Mouse (Mus musculus) embryonic facial prominence, embryonic 14.5 days (tissue): Measurements from ENCODE around the gene Snrk. TPM values are rescaled to one million over a fixed set of nuclear protein-coding genes. Genes with fewer than 3 reads are reported as not detected.

Experiments used
- polyA plus RNA-seq: library from polyadenylated mRNA; unstranded; fragments of >200 nt; fragmentation: Nextera tagmentation; extraction: Ambion mirVana; gene quantifications from 2 replicates; pipeline ENCODE4 v1.2.1, GENCODE M21; 2014

Gene Snrk
- polyA plus RNA-seq, 1 experiment from 2014 or later = 42.4 TPM

Other genes starting within 250 kb of the Snrk start
- gene Ackr2, start 218.9 kb upstream of the Snrk start, polyA plus RNA-seq = 0.28 and 0.89 TPM in 2 replicates
- gene Cyp8b1, start 201.0 kb upstream of the Snrk start, polyA plus RNA-seq = 0.11 TPM in 1 of 2 replicates, not detected in the other
- gene Fam198a, start 166.3 kb upstream of the Snrk start, polyA plus RNA-seq = 4.9 and 7.0 TPM in 2 replicates
- gene Pomgnt2, start 120.2 kb upstream of the Snrk start, polyA plus RNA-seq = 15.8 and 17.6 TPM in 2 replicates
- gene Ano10, start 177.2 kb downstream of the Snrk start, polyA plus RNA-seq = 43.3 and 48.6 TPM in 2 replicates
- gene Abhd5, start 234.3 kb downstream of the Snrk start, polyA plus RNA-seq = 34.9 and 37.4 TPM in 2 replicates